Comparison of ENCODE assay signal across 1 mouse cellular context in the genomic region with DNA sequence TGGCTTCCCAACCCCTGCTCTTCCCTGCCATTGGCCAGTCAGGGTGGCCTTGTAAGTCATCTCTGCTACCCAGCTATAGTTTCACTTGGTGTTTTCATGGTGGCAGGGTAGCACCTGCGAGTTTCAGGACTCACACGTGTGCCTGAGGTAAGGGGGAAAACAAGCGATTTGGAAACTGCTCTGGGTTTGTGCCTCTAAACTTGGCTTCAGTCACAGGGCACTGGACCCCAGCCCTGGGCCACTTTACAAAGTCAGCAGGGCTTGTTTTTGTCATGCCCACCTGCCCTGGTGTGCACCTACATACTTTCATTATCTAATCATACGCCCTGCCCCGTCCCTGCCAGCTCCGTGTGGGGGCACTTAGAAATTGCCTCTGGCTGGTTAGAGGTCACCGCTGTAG.
A peak's percentile ranks its signal among the peaks of the same experiment; 100 is the strongest.
TF ChIP-seq lines count a peak whose summit lies in the region.

No protein-coding gene starts in this region.

TF ChIP-seq in CH12.LX, 34 proteins besides CTCF, POLR2A, EP300 and RAD21 (continued from another document):
- TF ChIP-seq CHD2 (IDR thresholded peaks at IDR 0.05; ENCODE audit: low read length) = peak; percentile 42; the same call in 1 of the 2 replicates
- no peak; the same call in 1 of the 2 replicates for TF ChIP-seq RCOR1 (conservative IDR thresholded peaks at IDR 0.05; ENCODE audit: low read depth, low read length)
- no peak for TF ChIP-seq KAT2A (IDR thresholded peaks at IDR 0.05; ENCODE audit: insufficient replicate concordance, low read length)
- TF ChIP-seq ZMIZ1 (IDR thresholded peaks at IDR 0.05; ENCODE audit: low read depth, low read length) = no peak
